Mouse (Mus musculus): ENCODE measurements around the gene Vwa8.
A peak's percentile ranks its signal among the peaks of the same experiment; 100 is the strongest.

The Vwa8 gene

GRCm38 (mm10) chr14:79086006-79086405, 237.2 kb downstream of the Vwa8 start:
- DNase-seq (ENCODE audit: low read depth, low spot score) = no peak

- no peak for DNase-seq (ENCODE audit: low read depth, low spot score)
Observed at GRCm38 (mm10) chr14:79089464-79089863, 240.6 kb downstream of the Vwa8 start.

DNA sequence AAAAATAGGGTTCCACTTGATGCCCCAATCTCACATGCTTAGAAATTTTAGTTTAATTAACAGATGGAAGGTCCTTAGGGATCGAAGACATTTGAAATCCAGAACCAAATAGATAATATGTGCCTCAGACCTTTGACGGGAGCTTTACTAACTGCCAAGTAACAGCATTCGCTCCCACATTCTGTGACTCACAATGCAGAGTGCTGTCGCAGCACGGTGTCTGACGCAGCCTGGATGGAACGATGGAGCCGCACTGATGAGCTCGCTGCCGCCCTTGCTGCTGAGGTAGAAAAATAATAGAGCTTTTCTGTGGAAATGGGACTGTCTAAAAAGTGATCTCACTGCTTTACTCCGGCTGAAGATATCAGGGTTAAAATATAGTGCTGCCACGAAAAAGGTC, 248.3 kb downstream of the Vwa8 start:
- no peak for DNase-seq (ENCODE audit: low read depth, low spot score)

DNA sequence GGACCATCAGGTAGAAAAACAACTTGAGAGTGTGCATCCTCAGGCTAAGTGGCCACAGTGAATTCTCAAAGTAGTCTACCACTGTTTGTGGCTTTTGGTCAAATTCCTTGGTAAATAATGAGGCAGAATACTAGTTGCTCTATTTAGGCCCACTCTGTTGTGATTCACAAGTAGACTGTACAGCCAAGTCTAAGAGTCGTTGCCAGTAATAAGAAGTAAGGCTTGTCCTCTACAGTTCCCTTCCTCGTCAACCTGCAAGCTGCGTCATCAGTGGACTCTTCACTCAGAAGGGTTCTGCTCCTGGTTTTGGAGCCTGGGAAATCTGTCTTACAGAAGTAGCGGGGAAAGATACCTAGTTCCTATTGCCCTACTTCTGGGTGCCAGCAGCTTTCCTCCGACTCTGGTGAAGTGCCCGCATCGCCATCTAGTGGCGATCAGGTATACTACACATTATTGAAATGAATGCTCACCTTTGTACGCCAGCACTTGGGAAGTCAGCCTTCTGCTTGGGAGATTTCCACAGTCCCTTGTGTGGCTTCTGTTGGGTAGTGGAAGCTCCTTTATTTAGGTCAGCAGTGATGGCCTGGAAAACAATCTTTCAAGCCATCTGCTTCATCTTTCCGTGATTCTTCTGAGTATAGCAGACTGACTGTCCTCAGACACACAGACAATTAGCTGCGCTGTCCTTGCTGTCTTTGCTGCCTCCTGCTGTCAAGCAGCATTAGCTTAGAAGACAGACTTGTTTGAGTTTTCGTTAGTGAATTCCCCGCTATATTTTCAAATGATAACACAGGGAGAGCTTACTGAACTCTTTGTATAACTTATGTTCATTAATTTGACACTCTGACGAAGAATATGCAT, 258.0 kb downstream of the Vwa8 start:
- peak; percentile 89 for DNase-seq (ENCODE audit: low read depth, low spot score)

GRCm38 (mm10) chr14:79109375-79109774, 260.5 kb downstream of the Vwa8 start:
- no peak for DNase-seq (ENCODE audit: low read depth, low spot score)

DNA sequence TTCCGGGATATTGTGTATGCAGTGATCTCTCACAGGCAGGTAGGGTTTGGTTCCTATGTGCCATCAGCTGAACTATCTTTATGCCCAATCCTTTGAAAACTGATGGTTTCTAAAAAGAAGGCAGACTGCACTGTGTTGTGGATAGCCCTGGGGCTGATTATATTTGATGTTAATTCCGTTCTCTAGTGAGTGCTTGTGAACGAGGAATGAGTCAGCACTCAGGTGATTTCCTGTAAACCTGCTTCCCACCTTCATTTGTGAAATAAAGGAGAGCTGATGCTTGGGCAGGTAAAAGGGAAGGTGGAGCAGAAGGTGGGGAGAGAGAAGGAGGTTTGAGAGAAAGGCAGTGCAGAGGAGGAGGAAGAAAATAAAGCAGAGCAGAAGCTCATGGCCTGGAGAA, 261.2 kb downstream of the Vwa8 start:
- DNase-seq (ENCODE audit: low read depth, low spot score) = no peak

DNA sequence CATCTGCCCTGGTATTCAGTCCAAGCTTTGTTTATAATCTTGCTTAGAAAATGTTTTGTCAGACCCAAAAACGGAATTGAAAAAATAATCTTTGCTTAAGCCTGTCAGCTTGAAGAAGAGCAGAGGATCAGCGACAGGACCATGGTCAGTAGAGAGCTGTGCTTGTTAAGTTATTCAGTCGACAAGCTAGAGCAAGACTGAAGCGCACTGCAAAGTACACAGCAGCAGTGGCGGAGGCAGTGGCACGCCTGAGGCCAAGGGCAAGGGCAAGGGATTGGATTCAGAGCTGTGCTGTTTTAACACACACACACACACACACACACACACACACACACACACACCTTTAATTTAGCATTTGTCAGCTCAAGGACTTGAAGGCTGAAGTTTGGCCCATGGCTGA, 263.2 kb downstream of the Vwa8 start:
- no peak for DNase-seq (ENCODE audit: low read depth, low spot score)

- DNase-seq (ENCODE audit: low read depth, low spot score) = no peak
Observed at GRCm38 (mm10) chr14:79114526-79115383, 265.9 kb downstream of the Vwa8 start.

DNA sequence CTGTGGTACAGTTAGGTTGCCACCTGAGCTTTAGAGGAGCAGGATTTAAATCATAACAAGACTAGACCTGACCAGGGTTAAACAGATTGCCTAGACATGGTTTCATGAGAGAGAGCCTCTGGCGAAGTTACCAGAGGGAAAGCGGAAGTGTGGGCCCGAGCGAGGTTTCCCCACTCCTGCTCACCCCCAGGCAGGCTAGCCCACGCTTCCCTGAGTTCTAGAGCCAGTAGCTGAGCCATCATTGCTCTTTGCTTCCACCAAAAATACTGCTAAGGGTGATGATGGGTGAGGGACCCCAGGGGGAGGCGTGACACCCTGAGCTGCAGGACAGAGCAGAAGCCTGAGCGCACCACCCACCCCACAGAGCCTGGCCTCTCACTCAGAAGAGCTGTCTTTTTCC, 269.6 kb downstream of the Vwa8 start:
- DNase-seq (ENCODE audit: low read depth, low spot score) = no peak

GRCm38 (mm10) chr14:79119354-79119753, 270.5 kb downstream of the Vwa8 start:
- no peak for DNase-seq (ENCODE audit: low read depth, low spot score)

- DNase-seq (ENCODE audit: low read depth, low spot score) = no peak
Observed at GRCm38 (mm10) chr14:79120681-79121080, 271.8 kb downstream of the Vwa8 start.

GRCm38 (mm10) chr14:79123466-79123865, 274.6 kb downstream of the Vwa8 start:
- DNase-seq (ENCODE audit: low read depth, low spot score) = no peak

- DNase-seq (ENCODE audit: low read depth, low spot score) = peak; percentile 63
Observed at GRCm38 (mm10) chr14:79124643-79125042, 275.8 kb downstream of the Vwa8 start.

GRCm38 (mm10) chr14:79126176-79126575, 277.3 kb downstream of the Vwa8 start:
- DNase-seq (ENCODE audit: low read depth, low spot score) = no peak

GRCm38 (mm10) chr14:79134891-79135334, 286.1 kb downstream of the Vwa8 start:
- DNase-seq (ENCODE audit: low read depth, low spot score) = no peak

DNA sequence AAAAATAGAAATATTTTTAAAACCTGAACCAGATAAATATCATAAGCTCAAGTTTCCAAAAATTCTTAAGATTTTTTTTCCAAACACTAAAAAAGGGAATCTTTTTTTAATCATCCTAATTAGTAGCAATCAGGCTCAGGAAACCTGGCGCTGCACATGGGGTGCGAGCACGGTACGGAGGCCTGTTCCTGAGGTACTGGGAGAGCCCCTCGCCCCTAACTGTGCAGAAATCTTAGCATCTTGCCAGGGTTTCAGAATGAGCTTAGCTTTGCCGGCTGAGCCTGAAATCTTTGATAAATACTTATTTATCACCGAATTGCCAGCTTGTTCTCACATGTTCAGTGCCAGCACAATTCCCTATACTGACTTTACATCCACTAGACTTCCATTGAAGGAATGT, 286.6 kb downstream of the Vwa8 start:
- DNase-seq (ENCODE audit: low read depth, low spot score) = no peak

DNA sequence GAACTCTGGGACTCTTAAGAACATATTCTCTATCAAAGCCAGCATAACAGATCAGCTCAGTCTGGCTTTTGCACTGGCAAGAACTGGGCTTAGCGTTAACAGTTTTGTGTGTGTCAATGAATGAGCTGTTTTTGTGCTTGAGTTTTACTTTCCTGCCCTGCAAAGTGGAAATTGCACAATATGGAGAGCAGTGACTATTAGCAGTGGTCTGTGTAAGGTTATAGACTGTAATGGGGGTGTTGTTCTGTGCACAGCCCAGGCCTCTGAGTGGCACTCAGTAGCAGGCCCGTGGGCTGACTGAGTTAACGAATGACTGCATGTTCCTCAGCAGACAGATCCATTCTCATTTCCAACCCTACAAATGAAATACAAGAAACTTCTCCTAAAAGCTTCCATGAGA, 287.7 kb downstream of the Vwa8 start:
- no peak for DNase-seq (ENCODE audit: low read depth, low spot score)

- no peak for DNase-seq (ENCODE audit: low read depth, low spot score)
Observed at GRCm38 (mm10) chr14:79137100-79137499, 288.2 kb downstream of the Vwa8 start.

DNA sequence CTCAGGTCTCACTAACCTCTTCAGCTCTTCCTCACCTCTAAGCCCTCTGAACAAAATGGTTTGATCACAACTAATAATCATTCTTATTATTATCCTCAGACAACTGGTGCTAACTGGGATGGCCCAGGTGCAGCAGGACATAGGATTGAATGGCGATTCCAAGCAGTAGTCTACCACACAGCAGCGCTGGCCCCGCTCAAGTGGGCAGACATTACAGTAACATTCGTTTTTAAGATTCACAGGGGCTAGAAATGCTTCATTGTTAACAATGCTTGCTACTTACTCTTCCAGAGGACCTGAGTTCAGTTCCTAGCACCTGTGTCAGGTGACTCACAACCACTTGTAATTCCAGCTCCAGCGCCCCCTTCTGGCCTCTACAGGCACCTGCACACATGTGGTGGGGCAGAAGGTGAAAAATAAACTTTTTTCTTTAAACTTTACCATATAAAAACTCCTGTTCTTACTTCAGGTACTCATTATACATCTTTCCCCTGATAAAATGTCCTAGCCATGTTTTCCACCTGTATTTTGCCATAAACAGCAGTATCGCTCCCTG, 290.3 kb downstream of the Vwa8 start:
- no peak for DNase-seq (ENCODE audit: low read depth, low spot score)

DNA sequence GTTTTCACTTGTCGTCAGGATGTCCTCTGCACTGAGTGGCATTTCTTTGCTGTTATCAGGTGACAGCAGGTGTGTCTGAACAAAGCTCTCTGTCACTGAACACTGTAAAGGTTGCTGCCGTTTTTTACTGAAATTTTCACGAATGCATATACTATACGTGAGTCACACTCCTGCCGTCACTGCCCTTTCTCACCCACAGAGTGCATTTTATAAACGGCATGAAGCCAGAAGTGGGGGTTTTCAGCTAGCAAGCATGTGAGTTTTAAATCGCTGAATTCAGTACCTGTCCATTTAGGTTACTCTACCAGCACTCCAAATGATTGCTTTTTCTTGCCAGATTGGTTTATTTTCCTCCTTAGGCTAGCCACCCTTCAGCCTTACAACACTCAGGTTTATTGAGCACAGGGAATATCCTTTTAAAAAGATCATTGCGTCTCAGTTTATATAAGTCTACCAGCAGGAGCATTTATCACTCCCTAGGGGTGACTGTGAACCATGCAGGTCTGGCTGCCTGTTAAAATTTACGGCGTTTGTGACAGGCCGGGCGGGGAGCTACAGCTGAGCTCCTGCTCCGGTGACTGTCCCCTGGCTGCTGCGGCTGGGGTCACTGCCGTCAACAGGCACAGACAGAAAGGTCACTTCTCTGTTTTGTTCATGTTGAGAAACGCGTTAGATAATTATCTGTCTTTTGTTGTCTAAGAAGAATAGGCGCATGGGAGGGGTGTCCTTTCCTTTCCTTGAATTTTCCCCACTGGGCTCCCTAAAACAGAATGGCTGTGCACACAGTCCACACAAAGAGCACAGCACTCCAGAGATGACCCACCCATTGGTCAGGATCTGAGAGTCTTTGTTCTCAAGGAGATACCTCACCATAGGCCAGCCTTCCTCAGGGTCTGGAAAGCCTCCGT, 291.3 kb downstream of the Vwa8 start:
- DNase-seq (ENCODE audit: low read depth, low spot score) = peak; percentile 83

DNA sequence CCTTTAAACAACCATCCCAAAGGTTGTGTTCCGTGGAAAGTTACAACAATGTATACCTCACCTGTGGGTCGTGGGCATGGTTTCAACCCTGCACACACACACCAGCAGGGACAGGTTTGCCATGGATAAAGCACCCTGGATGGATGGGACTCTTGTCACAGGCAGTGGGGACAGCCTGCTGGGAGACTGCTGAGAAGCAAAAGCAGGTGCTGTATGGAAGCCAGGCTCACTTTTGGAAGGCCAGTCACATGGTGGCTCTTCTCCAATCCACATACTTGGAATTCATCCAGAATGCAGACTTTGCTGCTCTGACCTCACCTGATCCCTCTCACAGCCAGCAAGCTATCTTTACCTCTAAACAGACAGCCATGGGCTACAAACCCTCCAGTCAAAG, 292.0 kb downstream of the Vwa8 start:
- DNase-seq (ENCODE audit: low read depth, low spot score) = no peak
